25 mouse cellular contexts compared by ENCODE assay signal in genomic region chr9:75102131-75102530, GRCm38 (mm10).
"Had no signal": no experiment of that assay in that cellular context is flagged by ENCODE, and none has a peak within 500 bp of the region (broad histone marks: within the 10 kb centered on the region; RNA-seq: fewer than 3 reads in every experiment).

No protein-coding gene starts in this region.

- H3K27ac ChIP-seq: embryonic facial prominence, embryonic 10.5 days; embryonic facial prominence, embryonic 12.5 days; embryonic facial prominence, embryonic 13.5 days; embryonic facial prominence, embryonic 15.5 days; forebrain, embryonic 10.5 days; forebrain, embryonic 12.5 days; forebrain, embryonic 13.5 days; forebrain, embryonic 15.5 days; gastrocnemius, adult 2 months; heart, adult 2 months had no signal

- H3K4me1 ChIP-seq: embryonic facial prominence, embryonic 10.5 days; embryonic facial prominence, embryonic 12.5 days; embryonic facial prominence, embryonic 13.5 days; embryonic facial prominence, embryonic 15.5 days; forebrain, embryonic 13.5 days had no signal

- H3K36me3 ChIP-seq: embryonic facial prominence, embryonic 12.5 days; embryonic facial prominence, embryonic 13.5 days; embryonic facial prominence, embryonic 15.5 days; forebrain, embryonic 12.5 days; forebrain, embryonic 15.5 days had no signal

- DNase-seq: cerebellum, adult 8-10 months; cerebellum, adult 9-10 months; cerebellum, adult 9-11 months; cerebellum, postnatal 10 days; cerebellum, postnatal 14 days; cerebellum, postnatal 25 days; cerebellum, postnatal 36 days; embryo, embryonic 11 days; forebrain, postnatal 0 days; gastrocnemius, adult 2 months; gastrocnemius, postnatal 10 days; gastrocnemius, postnatal 14 days; gastrocnemius, postnatal 25 days; gastrocnemius, postnatal 36 days; heart, adult 18-20 months; heart, adult 2 months had no signal

- H3K27me3 ChIP-seq: embryonic facial prominence, embryonic 12.5 days; embryonic facial prominence, embryonic 13.5 days; embryonic facial prominence, embryonic 15.5 days; forebrain, embryonic 12.5 days; forebrain, embryonic 13.5 days; forebrain, embryonic 15.5 days had no signal

- H3K4me3 ChIP-seq: embryonic facial prominence, embryonic 10.5 days; embryonic facial prominence, embryonic 12.5 days; embryonic facial prominence, embryonic 13.5 days; embryonic facial prominence, embryonic 15.5 days; erythroblast, embryonic 14.5 days; forebrain, embryonic 10.5 days; forebrain, embryonic 12.5 days; forebrain, embryonic 13.5 days; forebrain, embryonic 15.5 days; gastrocnemius, adult 2 months; heart, adult 2 months had no signal

- H3K9ac ChIP-seq: embryonic facial prominence, embryonic 12.5 days; embryonic facial prominence, embryonic 13.5 days; embryonic facial prominence, embryonic 15.5 days; forebrain, embryonic 12.5 days; forebrain, embryonic 13.5 days; forebrain, embryonic 15.5 days; forebrain, postnatal 0 days had no signal

- H3K9me3 ChIP-seq: embryonic facial prominence, embryonic 10.5 days; embryonic facial prominence, embryonic 12.5 days; embryonic facial prominence, embryonic 13.5 days; embryonic facial prominence, embryonic 15.5 days; forebrain, embryonic 10.5 days; forebrain, embryonic 12.5 days; forebrain, embryonic 13.5 days; forebrain, embryonic 15.5 days had no signal
